Mouse (Mus musculus) intestine, embryonic 16.5 days (tissue): ENCODE measurements around the gene Olfr1394. TPM values are rescaled to one million over a fixed set of nuclear protein-coding genes. Genes with fewer than 3 reads are reported as not detected.

ENCODE experiments used
- ATAC-seq: fragments of 200-750 bp; cut with Nextera tagmentation; 2 replicates; pipeline ENCODE4 v1.8.0; 2017; ENCODE audit warnings: moderate TSS enrichment, moderate library complexity
- H3K27ac ChIP-seq: fragments of 300-500 bp; sonication (generic); 2 replicates; pipeline ENCODE4 v1.5.1; 2014; ENCODE audit warnings: mild to moderate bottlenecking, low read length
- H3K27me3 ChIP-seq: fragments of 300-500 bp; sonication (generic); replicated peaks from 2 replicates; pipeline ENCODE4 v1.6.1; 2014; ENCODE audit warnings: low read length, control low read depth, mixed read lengths; ENCODE audit not compliant: control insufficient read depth, insufficient read depth
- H3K36me3 ChIP-seq: fragments of 300-500 bp; sonication (generic); 2 replicates; pipeline ENCODE4 v1.6.1; 2014; ENCODE audit warnings: low read length, control low read depth; ENCODE audit not compliant: control insufficient read depth, insufficient read depth
- H3K4me1 ChIP-seq: fragments of 300-500 bp; sonication (generic); 2 replicates; pipeline ENCODE4 v1.6.1; 2014; ENCODE audit warnings: low read length, control low read depth, mixed read lengths; ENCODE audit not compliant: control insufficient read depth, insufficient read depth
- H3K4me2 ChIP-seq: fragments of 300-500 bp; sonication (generic); 2 replicates; pipeline ENCODE4 v1.6.1; 2014; ENCODE audit warnings: low read depth, low read length, control low read depth
- H3K4me3 ChIP-seq: fragments of 300-500 bp; sonication (generic); 2 replicates; pipeline ENCODE4 v1.5.1; 2014; ENCODE audit warnings: mild to moderate bottlenecking, low read length
- H3K9ac ChIP-seq: fragments of 300-500 bp; sonication (generic); 2 replicates; pipeline ENCODE4 v1.6.1; 2014; ENCODE audit warnings: low read depth, low read length
- H3K9me3 ChIP-seq: fragments of 300-500 bp; sonication (generic); 2 replicates; pipeline ENCODE4 v1.6.1; 2016; ENCODE audit warnings: low read length, control low read depth; ENCODE audit not compliant: control insufficient read depth
- WGBS: fragments of 180-500 bp; shearing (Covaris S2); extraction: QIAGEN DNeasy Blood & Tissue Kit; methylation state at CpG from one replicate; pipeline ENCODE4 v1.1.7; 2014; 5-methylcytosine and 5-hydroxymethylcytosine counted together
- polyA plus RNA-seq: library from polyadenylated mRNA; unstranded; fragments of >200 nt; fragmentation: Nextera tagmentation; extraction: Ambion mirVana; gene quantifications from 2 replicates; pipeline ENCODE4 v1.2.1, GENCODE M21; 2015

The Olfr1394 gene
- not detected in 2 replicates for polyA plus RNA-seq

GRCm38 (mm10) chr11:49154077-49154476 is at the start of gene Olfr1394:
Gene Olfr1394, plus strand, starts transcription at chr11:49154377.
- Histone ChIP-seq H3K4me3 (no peak within 1 kb of the TSS), H3K27ac (no peak within 1 kb of the TSS), H3K4me1 (no peaks in the 10 kb centered on the region), H3K27me3 (no peaks in the 10 kb centered on the region), H3K36me3 (no peaks in the 10 kb centered on the region), H3K9me3 (no peaks in the 10 kb centered on the region), H3K4me2 (no peak within 1 kb of the TSS), H3K9ac (no peak within 1 kb of the TSS)
- no peak for ATAC-seq
- WGBS = 95% methylated on average over 1 of the region's 1 CpGs

DNA sequence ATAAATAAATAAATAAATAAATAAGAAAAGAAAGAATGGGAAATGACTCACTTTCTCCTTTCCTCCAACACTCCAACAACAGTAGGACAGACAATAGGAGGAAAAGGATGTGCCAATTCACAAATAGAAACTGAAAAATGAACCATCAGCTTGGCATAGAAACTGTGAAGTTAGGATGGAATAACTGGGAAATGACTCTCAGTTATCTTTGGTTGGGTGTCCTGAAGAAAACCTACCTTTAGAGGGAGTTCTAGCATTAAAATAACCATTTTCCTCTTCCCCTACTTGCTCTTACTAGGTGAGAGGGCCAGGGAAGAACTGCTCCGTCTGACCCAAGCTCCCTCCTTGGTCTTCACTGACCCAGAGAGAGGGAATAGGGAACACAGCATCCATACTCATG is 48.4 kb upstream of the Olfr1394 start:
- no peak for ATAC-seq
- Histone ChIP-seq H3K27ac (no peak overlapping the region), H3K27me3 (no peaks in the 10 kb centered on the region), H3K4me3 (no peak overlapping the region), H3K9ac (no peak overlapping the region), H3K36me3 (no peaks in the 10 kb centered on the region), H3K4me1 (no peaks in the 10 kb centered on the region; the same call in 1 of the 2 replicates), H3K4me2 (no peak overlapping the region), H3K9me3 (no peaks in the 10 kb centered on the region)
- 60% methylated on average over 1 of the region's 1 CpGs for WGBS

DNA sequence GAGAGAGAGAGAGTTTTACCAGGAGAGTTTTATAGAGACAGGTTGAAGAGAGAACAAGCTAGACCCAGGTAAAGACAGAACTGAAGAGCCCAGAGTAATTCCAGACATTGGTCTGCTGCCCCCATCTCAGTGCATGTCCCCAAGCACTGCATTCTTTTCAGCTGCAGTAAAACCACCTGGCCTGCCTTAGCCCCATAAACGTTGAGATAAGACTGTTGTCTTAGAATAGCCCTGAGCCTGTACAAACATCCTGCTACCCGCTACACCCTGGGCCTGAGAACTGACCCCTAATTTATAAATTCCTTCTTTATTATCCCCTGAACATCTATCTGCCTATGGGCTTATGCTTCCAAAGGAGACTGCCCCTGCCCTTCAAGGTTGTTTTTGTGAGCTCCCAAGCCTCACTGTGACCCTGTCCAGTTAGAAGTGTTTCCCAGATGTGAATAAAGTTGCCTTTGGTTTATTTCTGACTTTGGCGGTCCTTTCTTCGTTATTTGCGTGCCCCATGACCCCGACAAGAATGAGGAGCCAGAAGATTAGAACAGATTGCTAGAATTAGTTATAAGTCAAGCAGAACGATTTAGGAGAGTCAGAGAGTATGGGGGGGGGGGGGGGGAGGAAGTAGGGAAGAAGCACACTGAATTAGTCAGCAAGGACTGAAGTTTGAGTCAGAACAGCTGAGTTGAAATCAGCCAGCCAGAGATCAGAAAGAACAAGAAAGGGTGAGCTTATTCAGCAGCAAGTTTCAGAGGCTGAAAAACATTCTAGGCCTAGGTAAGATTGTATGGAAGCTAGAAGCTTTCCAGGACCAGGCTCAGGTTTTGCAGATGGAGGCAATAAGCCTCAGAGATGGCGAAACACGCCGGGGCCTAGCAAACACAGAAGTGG is 46.3 kb upstream of the Olfr1394 start:
- Histone ChIP-seq H3K4me3 (no peak overlapping the region), H3K27ac (no peak overlapping the region), H3K4me1 (no peaks in the 10 kb centered on the region), H3K4me2 (no peak overlapping the region), H3K9me3 (no peaks in the 10 kb centered on the region), H3K27me3 (no peaks in the 10 kb centered on the region), H3K36me3 (no peaks in the 10 kb centered on the region), H3K9ac (no peak overlapping the region)
- ATAC-seq = peak; percentile 51
- 46% methylated on average over 10 of the region's 10 CpGs for WGBS

DNA sequence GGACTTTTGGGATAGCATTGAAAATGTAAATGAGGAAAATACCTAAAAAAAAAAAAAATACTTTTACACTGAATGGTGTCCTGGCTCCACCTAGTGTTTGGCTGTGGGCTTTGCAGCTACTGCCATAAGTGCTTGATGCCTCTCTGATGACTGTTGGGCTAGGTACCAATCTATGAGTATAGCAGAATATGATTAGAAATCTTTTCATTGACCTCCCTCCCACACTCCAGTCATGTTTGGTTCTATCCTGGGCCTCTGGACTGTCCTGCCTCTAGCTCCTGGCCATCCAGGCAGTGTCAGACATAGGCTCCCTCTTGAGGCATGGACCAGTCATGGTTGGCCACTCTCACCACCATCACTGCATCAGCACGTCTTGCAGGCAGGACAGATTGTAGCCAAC is 45.3 kb upstream of the Olfr1394 start:
- Histone ChIP-seq H3K4me3 (no peak overlapping the region), H3K9me3 (no peaks in the 10 kb centered on the region), H3K27me3 (no peaks in the 10 kb centered on the region), H3K27ac (no peak overlapping the region), H3K4me2 (no peak overlapping the region), H3K9ac (no peak overlapping the region), H3K36me3 (no peaks in the 10 kb centered on the region), H3K4me1 (no peaks in the 10 kb centered on the region)
- WGBS = 48% methylated on average over 1 of the region's 1 CpGs
- ATAC-seq = peak; percentile 10; the same call in 1 of the 2 replicates

DNA sequence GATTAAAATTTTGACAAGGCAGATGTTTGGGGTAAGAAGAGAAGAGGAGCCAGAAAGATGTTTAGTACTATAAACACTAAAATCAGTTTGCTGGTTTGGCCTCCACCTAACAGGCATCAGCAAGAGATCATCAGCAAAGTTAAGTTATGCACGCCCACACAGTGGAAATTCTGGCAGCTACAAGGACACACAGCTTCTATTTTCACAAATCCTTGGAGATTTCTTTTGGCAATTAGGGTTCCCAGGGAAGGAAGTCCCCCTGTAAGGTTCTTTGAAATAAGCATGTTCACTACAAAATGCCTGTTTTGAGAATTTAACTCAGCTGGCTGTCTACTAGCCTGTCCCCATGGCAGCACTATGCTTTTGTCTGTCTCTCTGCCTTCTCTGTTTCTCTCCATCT is 43.2 kb upstream of the Olfr1394 start:
- Histone ChIP-seq H3K36me3 (no peaks in the 10 kb centered on the region), H3K27me3 (no peaks in the 10 kb centered on the region), H3K4me2 (no peak overlapping the region), H3K9me3 (no peaks in the 10 kb centered on the region), H3K4me1 (no peaks in the 10 kb centered on the region), H3K4me3 (no peak overlapping the region), H3K27ac (no peak overlapping the region), H3K9ac (no peak overlapping the region)
- ATAC-seq = no peak
- 62% methylated on average over 1 of the region's 1 CpGs for WGBS

DNA sequence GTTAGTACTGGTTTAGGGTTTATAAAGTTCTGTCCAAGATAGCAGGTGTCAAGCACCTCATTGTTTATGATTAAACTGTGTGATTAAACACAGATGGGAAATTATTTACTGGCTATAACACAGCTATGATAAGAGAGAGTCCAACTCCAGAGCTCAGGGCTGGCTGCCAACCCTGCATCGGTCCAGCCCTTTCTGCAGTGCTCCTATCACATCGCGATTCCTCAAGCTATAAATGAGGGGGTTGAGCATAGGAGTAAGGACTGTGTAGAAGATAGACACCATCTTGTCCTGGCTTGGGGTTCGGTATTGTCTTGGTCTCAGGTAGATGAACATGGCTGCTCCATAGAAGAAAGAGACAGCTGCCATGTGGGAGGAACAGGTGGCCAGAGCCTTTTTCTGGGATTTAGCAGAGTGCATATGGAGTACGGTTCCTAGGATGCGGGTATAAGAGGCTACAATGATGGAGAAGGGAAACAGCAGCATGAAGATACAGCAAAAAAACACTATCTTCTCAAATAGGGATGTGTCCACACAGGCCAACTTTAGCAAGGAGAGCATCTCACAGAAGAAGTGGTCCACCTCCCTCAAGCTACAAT is 41.5 kb upstream of the Olfr1394 start:
- Histone ChIP-seq H3K9me3 (no peaks in the 10 kb centered on the region), H3K27ac (no peak overlapping the region), H3K4me2 (no peak overlapping the region), H3K4me1 (no peaks in the 10 kb centered on the region), H3K27me3 (no peaks in the 10 kb centered on the region), H3K36me3 (no peaks in the 10 kb centered on the region), H3K4me3 (no peak overlapping the region), H3K9ac (no peak overlapping the region)
- ATAC-seq = peak; percentile 82
- 59% methylated on average over 6 of the region's 6 CpGs for WGBS

DNA sequence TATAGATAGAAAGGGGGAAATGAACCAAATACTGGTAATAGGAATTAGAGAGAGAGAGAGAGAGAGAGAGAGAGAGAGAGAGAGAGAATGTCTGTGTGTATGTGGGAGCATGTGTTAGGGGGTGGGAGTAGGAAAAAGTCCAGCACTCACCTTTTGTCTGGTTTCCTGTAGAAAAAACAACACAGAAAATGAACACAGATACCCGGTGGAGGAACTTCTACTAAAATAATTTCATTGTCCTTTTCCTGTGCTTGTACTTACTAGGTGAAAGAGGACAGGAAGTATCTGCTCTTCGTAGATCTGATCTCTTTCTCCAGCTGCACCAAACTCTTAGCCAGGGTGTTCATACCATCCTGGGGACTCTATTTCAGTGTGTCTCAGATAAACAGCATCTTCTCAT is 40.0 kb upstream of the Olfr1394 start:
- WGBS = 48% methylated on average over 2 of the region's 2 CpGs
- Histone ChIP-seq H3K27ac (no peak overlapping the region), H3K36me3 (no peaks in the 10 kb centered on the region), H3K4me3 (no peak overlapping the region), H3K4me2 (no peak overlapping the region), H3K9me3 (no peaks in the 10 kb centered on the region), H3K4me1 (no peaks in the 10 kb centered on the region), H3K27me3 (no peaks in the 10 kb centered on the region), H3K9ac (no peak overlapping the region)
- no peak for ATAC-seq

GRCm38 (mm10) chr11:49114774-49115173 is 39.4 kb upstream of the Olfr1394 start, which contains the start of gene Olfr1396:
Gene Olfr1396, minus strand, starts transcription at chr11:49114874.
- Histone ChIP-seq H3K27me3 (no peaks in the 10 kb centered on the region), H3K9ac (no peak within 1 kb of the TSS), H3K36me3 (no peaks in the 10 kb centered on the region), H3K27ac (no peak within 1 kb of the TSS), H3K4me3 (no peak within 1 kb of the TSS), H3K4me2 (no peak within 1 kb of the TSS), H3K4me1 (no peaks in the 10 kb centered on the region), H3K9me3 (no peaks in the 10 kb centered on the region)
- no peak for ATAC-seq

DNA sequence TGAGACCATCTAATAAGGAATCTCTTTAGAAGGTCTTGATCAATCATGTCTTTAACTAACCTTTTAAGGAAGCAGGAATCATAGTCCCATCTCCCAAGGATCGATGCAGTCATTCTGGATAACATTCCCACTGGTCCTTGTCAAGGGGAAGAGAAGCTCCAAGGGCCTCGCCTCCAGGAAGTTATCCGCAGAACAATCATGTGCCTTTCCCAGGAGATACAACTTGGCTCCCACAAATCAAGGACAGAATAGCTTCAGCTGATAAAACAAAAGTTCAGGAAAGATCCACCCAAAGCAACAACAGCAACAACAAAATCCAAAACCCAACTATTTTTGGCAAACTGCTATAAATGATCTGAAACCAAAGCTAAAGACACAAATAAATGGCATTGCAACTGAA is 34.5 kb upstream of the Olfr1394 start:
- Histone ChIP-seq H3K9me3 (no peaks in the 10 kb centered on the region), H3K9ac (no peak overlapping the region), H3K4me2 (no peak overlapping the region), H3K27ac (no peak overlapping the region), H3K4me3 (no peak overlapping the region), H3K27me3 (no peaks in the 10 kb centered on the region), H3K4me1 (no peaks in the 10 kb centered on the region), H3K36me3 (no peaks in the 10 kb centered on the region)
- 79% methylated on average over 3 of the region's 3 CpGs for WGBS
- no peak for ATAC-seq
